Mouse (Mus musculus) adrenal gland, adult 2 months (tissue): Measurements from ENCODE around the gene Tm7sf3. TPM values are rescaled to one million over a fixed set of nuclear protein-coding genes. Genes with fewer than 3 reads are reported as not detected.
"Not testable (repeated sequence)": the region's sequence is repeated elsewhere in the genome, so short reads cannot be mapped to it uniquely, and the experiment has no call there.

Experiments
- DNase-seq: peaks from one replicate; pipeline ENCODE4 v3.0.0; 2021
- polyA plus RNA-seq: library from polyadenylated mRNA; depleted of rRNA; stranded (reverse); fragments of >200 nt; gene quantifications from 2 replicates; pipeline ENCODE4 v1.2.3, GENCODE M21; 2012; rRNA removed
- total RNA-seq, 2 experiments: library from RNA; stranded (reverse); gene quantifications; 2 replicates each; pipeline ENCODE4 v1.2.3; 2021

The Tm7sf3 gene
- total and polyA plus RNA-seq, 3 experiments, result 22.5 to 51.5 (median 31.7) TPM

- DNase-seq, result no peak
Measured at GRCm38 (mm10) chr6:146613907-146614306, 28.7 kb downstream of the Tm7sf3 start.

DNA sequence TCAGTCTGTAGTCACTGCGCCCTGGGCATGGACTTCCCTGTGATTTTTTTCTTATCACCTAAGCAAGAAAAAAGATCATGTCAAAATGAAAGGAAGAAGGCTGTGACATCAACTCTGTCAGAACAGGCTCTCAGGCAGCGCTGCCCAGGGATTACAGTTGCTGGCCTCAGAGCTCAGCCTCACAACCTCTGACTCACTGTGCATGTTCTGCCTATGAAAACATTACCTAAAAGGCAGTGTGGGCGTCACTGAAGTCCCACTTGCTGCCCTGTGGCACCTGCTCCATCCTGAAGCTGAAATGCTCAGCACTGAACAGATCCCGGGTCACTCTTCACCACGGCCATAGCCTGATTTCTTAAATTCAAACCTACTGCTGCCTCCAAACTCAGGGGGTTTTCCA, 29.9 kb downstream of the Tm7sf3 start:
- no peak for DNase-seq

DNA sequence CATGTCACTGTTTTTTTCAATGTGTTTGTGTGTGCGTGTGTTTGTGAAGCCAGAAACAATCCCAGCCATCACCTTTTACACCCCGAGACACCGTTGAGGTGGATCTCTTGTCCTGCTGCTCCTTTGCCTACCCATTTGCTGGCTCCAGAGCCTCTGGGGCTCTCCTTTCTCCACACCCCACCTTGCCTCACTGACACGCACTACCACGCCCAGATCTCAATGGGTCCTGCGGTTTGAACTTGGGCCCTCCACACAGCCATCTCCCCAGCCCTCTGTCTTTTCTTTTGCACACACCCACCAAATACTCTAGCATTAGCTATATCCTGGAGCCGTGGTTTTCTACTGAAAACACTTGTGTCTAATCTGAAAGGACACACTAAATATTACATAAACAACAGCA, 30.7 kb downstream of the Tm7sf3 start:
- no peak for DNase-seq

- DNase-seq, result no peak
Measured at GRCm38 (mm10) chr6:146611385-146611784, 31.2 kb downstream of the Tm7sf3 start.

GRCm38 (mm10) chr6:146603651-146604050, 39.0 kb downstream of the Tm7sf3 start:
- DNase-seq, result peak; percentile 22

DNA sequence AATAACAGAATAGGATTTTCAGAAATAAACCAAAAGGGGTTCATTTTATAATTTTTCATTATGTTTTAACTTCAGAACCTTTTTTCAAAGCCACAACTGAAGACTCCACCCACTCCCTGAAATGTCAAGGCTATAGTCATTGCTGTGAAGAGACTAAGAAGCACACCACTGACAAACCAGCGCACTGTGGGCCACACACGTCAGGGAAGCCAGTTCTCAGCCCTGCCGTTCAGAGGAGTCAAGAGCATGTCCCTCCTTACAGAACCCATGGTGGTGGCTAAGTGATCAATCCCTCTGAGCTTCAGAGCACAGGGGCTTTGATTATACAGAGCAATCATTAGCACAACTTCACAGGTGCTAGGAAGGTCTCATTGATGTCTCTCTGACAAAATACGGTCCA, 40.0 kb downstream of the Tm7sf3 start:
- peak; percentile 75 for DNase-seq

DNA sequence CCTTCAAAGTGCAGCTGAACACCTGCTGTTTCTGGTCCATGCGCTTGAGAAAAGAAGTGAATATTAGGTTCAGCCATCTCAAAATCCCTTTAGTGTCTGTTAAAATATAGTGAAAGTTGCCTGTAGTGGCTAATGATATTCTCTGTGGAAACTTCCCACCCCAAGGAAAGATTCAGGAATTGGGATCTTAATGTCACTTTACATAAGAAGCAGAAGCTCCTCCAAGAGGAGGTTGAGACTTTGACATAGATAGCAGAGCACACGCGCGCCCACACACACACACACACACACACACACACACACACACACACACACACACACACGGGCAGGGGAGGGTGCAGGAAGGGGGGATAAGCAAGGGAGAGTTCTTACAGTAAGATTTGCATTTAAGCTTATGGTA, 57.5 kb downstream of the Tm7sf3 start:
- no peak for DNase-seq

GRCm38 (mm10) chr6:146583366-146584046, 59.1 kb downstream of the Tm7sf3 start:
- DNase-seq, result no peak

GRCm38 (mm10) chr6:146580381-146580926, 62.2 kb downstream of the Tm7sf3 start:
- no peak for DNase-seq

DNA sequence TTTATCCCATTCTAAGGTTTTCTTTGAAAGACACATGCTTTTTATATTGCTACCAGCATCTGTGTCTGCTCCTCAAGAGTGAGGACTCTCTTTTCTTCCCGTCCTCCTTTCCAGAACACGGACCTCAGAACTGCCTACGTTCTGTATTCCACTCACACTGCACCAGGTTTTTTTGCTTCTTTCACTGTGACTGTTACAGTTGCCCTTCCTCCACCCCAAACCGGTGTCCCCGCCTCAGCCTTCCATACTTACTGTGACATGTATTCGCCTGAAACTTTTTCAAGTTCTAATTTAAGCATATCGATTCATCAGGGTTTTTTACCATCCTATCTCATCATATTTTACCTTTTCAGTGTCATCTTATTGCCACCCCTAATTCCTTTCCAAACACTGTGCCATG, 64.0 kb downstream of the Tm7sf3 start:
- DNase-seq, result peak; percentile 37

GRCm38 (mm10) chr6:146578111-146578531, 64.5 kb downstream of the Tm7sf3 start:
- peak; percentile 82 for DNase-seq

GRCm38 (mm10) chr6:146577310-146578109, 65.1 kb downstream of the Tm7sf3 start, which contains the start of gene Ints13:
Ints13 (minus strand) TSS chr6:146577835.
- DNase-seq, result peak; percentile 98

- DNase-seq, result no peak
Measured at GRCm38 (mm10) chr6:146576903-146577302, 65.7 kb downstream of the Tm7sf3 start, which contains the start of gene Fgfr1op2. Fgfr1op2 (plus strand) TSS chr6:146577203.

DNA sequence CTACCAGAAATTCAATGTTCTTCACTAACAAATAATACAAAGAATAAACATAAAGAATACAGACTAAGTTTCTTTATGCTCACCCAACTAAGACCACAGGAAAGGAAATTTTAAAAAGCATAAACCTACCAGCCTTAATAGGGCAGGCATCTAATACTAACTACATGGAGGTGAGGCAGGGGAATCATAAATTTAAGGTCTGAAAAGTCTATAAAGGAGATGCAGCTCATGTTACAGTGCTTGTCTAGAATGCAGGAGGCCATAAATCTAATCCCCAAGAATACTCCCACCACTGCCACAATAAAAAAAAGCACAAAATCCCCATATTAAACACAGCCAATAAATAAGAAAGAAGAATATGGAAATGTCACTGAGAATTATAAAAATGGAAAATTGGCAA, 70.6 kb downstream of the Tm7sf3 start:
- no peak for DNase-seq

- DNase-seq, result not testable (repeated sequence)
Measured at GRCm38 (mm10) chr6:146562461-146562860, 80.2 kb downstream of the Tm7sf3 start.

Other genes starting within 250 kb of the Tm7sf3 start
- gene Itpr2, start 140.6 kb downstream of the Tm7sf3 start, total RNA-seq, result 10 to 100 TPM; 32.2 to 36.1 TPM
- gene Itpr2, start 140.6 kb downstream of the Tm7sf3 start, polyA plus RNA-seq, result 9.4 and 17.3 TPM in 2 replicates
- 100 to 1,000 TPM; 108 to 137 TPM for gene Fgfr1op2, start 65.6 kb downstream of the Tm7sf3 start, total RNA-seq
- 172 and 185 TPM in 2 replicates for gene Fgfr1op2, start 65.6 kb downstream of the Tm7sf3 start, polyA plus RNA-seq
- gene Ints13, start 65.0 kb downstream of the Tm7sf3 start, total RNA-seq, result 10 to 100 TPM; 31.3 to 34.3 TPM
- 8.5 and 8.9 TPM in 2 replicates for gene Ints13, start 65.0 kb downstream of the Tm7sf3 start, polyA plus RNA-seq
- gene Med21, start 277 bp downstream of the Tm7sf3 start, total RNA-seq, result 10 to 100 TPM; 67.5 to 78.9 TPM
- 10.8 and 20.8 TPM in 2 replicates for gene Med21, start 277 bp downstream of the Tm7sf3 start, polyA plus RNA-seq
- 10 to 100 TPM; 19.7 to 21.7 TPM for gene Stk38l, start 82.2 kb upstream of the Tm7sf3 start, total RNA-seq
- 0.97 and 1.6 TPM in 2 replicates for gene Stk38l, start 82.2 kb upstream of the Tm7sf3 start, polyA plus RNA-seq
- 1 to 10 TPM; 1.6 TPM for gene Arntl2, start 153.2 kb upstream of the Tm7sf3 start, total RNA-seq
- 6.1 and 8.9 TPM in 2 replicates for gene Arntl2, start 153.2 kb upstream of the Tm7sf3 start, polyA plus RNA-seq
- not detected for gene Smco2, start 207.3 kb upstream of the Tm7sf3 start, total RNA-seq
- not detected in 2 replicates for gene Smco2, start 207.3 kb upstream of the Tm7sf3 start, polyA plus RNA-seq
- gene Ppfibp1, start 245.7 kb upstream of the Tm7sf3 start, total RNA-seq, result 10 to 100 TPM; 78.9 to 99.7 TPM
- gene Ppfibp1, start 245.7 kb upstream of the Tm7sf3 start, polyA plus RNA-seq, result 10.8 and 12.9 TPM in 2 replicates